Mouse (Mus musculus) lung, adult 10 weeks (tissue): ENCODE results near the gene 2410015M20Rik. TPM values are rescaled to one million over a fixed set of nuclear protein-coding genes. Genes with fewer than 3 reads are reported as not detected.

Experiments used
- polyA plus RNA-seq: library from polyadenylated mRNA; stranded (reverse); fragments of 350-450 nt; fragmentation: Illumina TruSeq; extraction: RNeasy Lipid Tissue Mini Kit (QIAGEN cat#74804); gene quantifications from one replicate; pipeline ENCODE4 v1.2.3, GENCODE M21; 2014; ENCODE audit warnings: low read depth, low replicate concordance; ENCODE audit not compliant: insufficient read depth

Gene 2410015M20Rik
- polyA plus RNA-seq, result 148 TPM

DNA sequence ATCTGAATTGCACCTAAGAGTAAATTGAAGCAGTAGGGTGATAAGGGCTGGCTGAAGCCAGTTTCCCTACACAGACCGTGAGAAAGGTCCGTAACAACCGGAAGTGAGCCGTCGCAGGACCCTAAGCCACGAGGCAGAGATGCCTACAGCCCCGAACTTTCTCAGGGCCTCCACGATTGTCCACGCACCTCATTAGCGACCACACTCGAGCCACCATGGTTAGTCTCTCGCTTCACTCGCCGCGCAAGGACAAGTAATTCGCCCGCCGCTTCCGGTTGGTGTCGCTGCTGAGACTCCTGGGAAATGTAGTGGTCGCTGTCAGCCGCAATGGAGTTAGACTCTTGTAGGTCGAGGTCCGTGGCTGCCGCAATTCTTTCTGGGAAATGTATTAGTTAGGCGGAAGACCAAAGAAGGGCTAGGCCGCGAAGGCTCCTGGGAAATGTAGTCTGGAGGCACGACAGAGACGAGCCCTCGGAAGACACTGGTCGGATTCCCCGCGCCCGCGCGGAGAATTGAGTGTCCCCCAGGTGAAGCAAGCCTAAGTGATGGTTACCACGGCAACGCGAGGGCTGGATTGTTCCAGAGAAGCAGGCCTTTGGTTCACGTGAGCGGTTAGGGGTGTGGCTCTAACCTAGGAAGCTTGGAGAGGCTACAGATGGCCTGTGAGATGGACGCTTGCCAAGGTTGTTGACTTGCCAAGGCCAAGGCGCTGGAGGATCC is at the start of gene 2410015M20Rik:
Gene 2410015M20Rik (minus strand): TSS at position 320 of the 720 bp plus-strand sequence.

DNA sequence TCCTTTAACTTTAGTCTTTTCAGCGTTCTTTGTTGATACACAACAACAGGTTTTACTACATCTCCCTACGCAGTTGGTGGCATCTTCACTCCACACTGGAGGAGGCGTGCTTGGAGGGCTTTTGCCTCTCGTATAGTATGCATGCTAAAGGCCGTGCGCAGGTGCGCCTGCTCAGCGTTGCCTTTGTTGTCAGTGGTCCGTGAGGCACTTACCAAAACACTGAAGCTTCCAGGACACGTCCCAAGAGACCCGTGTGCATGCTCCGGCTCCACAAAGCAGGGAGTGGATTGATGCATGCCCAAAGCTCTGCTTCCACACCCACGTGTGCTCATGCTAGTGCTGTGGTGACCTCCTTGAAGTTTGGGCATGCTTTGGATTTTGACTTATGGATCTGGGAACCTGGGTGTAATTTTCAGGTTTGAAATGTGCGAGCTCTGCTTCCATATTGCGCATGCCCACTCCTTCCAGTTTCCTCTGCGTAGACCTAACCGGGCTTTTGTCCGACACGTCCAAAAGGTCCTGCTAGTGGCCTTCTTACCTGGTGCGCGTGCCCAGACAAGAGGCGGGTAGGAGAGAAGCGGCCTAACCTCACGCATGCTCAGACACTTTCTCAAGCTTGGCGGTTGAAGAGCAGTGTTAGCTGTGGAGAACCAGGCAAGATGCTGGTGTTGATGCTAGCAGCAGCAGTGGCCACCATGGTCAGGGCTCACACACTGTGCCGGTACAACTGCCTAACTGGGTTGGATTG is 18.1 kb upstream of the 2410015M20Rik start, which contains the start of gene Catsperd:
Gene Catsperd (plus strand): TSS at position 614 of the 748 bp plus-strand sequence.

DNA sequence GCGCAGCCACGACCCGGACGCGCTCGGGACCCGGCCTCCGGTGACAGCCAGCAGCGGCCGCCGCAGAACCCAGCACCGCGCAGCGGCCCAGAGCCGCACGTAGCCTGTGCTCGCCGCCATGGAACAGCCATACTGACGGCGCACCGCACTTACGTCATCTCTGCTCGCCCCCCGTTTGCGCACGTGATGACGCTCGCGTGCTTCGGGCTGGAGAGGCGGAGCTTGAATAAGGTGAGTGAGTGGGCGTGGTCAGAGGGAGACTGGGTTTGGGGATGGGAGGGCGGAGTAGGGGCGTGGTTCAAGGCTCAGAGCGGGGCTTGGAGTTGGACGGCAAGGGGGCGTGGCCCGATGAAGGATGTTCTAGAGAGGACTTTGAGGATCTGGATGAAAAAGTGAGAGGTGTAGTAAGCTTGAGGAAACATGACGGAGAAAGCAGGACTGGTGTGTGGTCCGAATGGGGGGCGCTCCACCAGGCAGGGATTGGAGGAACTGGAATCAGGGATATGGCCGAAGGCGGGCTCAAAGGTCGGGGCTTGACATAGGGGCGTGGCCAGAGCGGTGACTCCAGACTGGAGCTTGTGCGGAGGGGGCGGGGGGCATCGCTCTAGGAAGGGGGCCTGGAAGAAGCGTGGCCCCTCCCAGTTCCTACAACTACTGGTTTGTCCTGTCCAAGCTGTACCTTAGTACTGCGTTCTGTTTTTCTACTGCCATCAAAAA is 17.3 kb upstream of the 2410015M20Rik start, which contains the start of gene Lonp1:
Gene Lonp1 (minus strand): TSS at position 134 of the 717 bp plus-strand sequence.

DNA sequence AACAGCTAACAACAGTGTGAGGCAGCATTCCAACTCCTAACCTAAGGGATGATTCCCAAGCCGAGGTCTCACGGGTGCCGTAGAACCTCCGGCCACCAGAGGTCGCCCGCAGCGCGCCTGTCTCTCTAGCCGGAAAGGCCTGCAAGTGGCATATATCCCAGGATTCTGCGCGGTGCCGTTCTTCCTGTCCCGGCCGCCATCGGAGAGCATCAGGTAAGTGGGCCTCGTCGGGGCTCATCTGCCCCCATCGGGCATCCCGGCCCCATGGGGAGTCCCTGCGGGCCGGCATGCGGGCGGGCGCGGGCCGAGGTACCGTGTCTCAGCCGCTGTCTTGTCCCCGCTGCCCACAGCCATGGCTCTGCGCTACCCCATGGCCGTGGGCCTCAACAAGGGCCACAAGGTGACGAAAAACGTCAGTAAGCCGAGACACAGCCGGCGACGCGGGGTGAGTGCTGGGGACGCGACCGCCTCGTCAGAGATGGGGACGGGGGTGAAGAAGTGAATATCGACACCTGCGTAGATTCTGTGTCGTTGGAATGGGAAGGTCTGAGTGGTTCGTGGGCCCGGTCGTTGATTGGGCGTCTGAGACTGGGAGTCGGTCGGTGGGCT is 3.8 kb upstream of the 2410015M20Rik start, which contains the start of gene Rpl36:
Gene Rpl36 (plus strand): TSS at position 181 of the 609 bp plus-strand sequence.

DNA sequence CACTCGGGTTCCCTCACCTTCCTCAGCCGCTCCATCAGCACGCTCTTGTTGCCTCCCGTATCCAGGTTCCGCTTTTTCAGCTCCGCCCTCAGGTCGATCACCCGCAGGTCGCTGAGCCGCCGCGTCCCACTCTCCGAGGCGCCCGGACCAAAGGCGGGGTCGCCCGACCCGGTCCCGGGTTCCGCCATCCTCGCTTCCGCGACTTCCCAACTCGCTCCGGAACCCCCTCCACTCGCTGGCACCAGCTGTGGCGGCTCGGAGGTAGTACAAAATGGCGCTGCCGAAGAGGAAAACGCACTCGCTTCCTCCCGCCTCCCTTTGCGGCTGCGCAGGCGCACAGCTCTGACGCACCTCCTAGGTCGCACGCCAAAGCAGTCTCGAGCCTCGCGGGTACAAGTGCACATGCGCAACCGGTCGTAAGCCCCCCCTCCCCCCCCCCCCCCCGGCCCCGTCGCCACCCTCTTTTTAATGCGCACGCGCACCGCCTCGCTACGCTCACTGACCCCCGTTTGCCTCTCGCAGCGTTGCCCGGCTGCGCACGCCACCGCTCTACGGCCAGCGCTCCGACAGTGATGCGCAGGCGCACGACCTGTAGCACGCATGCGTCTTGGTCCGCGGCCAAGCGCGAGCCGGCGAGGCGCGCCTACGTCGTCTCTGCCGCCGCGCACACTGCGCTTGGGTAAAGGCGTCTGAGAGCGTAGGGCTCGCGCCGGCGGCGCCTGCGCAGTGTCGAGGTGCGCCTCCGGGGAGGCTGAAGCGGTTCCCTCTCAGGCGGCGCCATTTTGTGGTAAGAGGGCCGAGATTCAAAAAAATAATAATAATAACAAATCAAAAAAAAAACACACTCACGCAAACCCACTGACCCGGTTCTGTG is 25.1 kb downstream of the 2410015M20Rik start, which contains the start of the genes Safb2 and Safb:
Gene Safb2 (minus strand): TSS at position 329 of the 874 bp plus-strand sequence.
Gene Safb (plus strand): TSS at position 569 of the 874 bp plus-strand sequence.

Other genes with a start within 250 kb of the 2410015M20Rik start
- gene Ptprs, start 133.3 kb downstream of the 2410015M20Rik start, polyA plus RNA-seq, result 10.7 TPM
- gene Znrf4, start 97.3 kb downstream of the 2410015M20Rik start, polyA plus RNA-seq, result not detected
- 3.3 TPM for gene Gm20219, start 55.4 kb downstream of the 2410015M20Rik start, polyA plus RNA-seq
- 37.8 TPM for gene Safb2, start 25.2 kb downstream of the 2410015M20Rik start, polyA plus RNA-seq
- gene Safb, start 24.9 kb downstream of the 2410015M20Rik start, polyA plus RNA-seq, result 55.7 TPM
- 1,805 TPM for gene Rpl36, start 3.6 kb upstream of the 2410015M20Rik start, polyA plus RNA-seq
- 24.9 TPM for gene Lonp1, start 17.1 kb upstream of the 2410015M20Rik start, polyA plus RNA-seq
- gene Catsperd, start 18.4 kb upstream of the 2410015M20Rik start, polyA plus RNA-seq, result 0.23 TPM
- gene Ranbp3, start 63.5 kb upstream of the 2410015M20Rik start, polyA plus RNA-seq, result 35.0 TPM
- gene Ndufa11, start 108.0 kb upstream of the 2410015M20Rik start, polyA plus RNA-seq, result 261 TPM
- gene Vmac, start 108.3 kb upstream of the 2410015M20Rik start, polyA plus RNA-seq, result 19.7 TPM
- gene Nrtn, start 147.8 kb upstream of the 2410015M20Rik start, polyA plus RNA-seq, result 2.7 TPM
- gene Dus3l, start 155.0 kb upstream of the 2410015M20Rik start, polyA plus RNA-seq, result 18.8 TPM
- gene Prr22, start 160.5 kb upstream of the 2410015M20Rik start, polyA plus RNA-seq, result 0.23 TPM
- gene Rfx2, start 221.2 kb upstream of the 2410015M20Rik start, polyA plus RNA-seq, result 5.4 TPM